Mouse (Mus musculus): ENCODE measurements around the gene Tekt5. TPM values are rescaled to one million over a fixed set of nuclear protein-coding genes. Genes with fewer than 3 reads are reported as not detected.

Tekt5 gene
- polyA plus RNA-seq, 1 experiment = not detected

DNA sequence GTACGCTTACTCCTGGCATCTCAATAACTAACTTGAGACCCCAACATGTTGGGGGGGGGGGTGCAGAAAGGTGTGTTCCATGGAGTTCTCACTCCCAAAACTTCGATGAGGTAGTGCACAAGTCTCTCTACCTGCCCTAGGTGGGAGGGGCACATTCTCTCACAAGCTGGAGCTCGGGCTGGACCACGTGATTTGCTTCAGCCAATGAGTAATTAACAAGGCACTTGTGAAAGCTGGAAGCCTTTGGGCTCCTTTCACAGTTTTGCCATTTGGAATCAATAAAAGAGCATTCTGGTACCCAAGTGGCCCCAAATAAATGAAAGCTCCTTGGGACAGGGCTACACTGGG lies 78.1 kb downstream of the Tekt5 start:
- H3K4me3 ChIP-seq (replicated peaks; ENCODE audit: control insufficient read depth, low read depth, low read length) = no peak overlapping the region
- no peaks in the 10 kb centered on the region for H3K4me1 ChIP-seq (ENCODE audit: control insufficient read depth, insufficient read depth, low read length)
- TF ChIP-seq POLR2A (IDR thresholded peaks at IDR 0.05; ENCODE audit: borderline replicate concordance, control insufficient read depth, low read depth, low read length) (no peak), CTCF (IDR thresholded peaks at IDR 0.05; ENCODE audit: control insufficient read depth, insufficient read depth, low read length) (no peak)
- 62% methylated on average over 4 of the region's 4 CpGs for WGBS
- H3K27ac ChIP-seq (ENCODE audit: control insufficient read depth, insufficient read depth, low read depth, low read length, poor library complexity) = no peak overlapping the region

DNA sequence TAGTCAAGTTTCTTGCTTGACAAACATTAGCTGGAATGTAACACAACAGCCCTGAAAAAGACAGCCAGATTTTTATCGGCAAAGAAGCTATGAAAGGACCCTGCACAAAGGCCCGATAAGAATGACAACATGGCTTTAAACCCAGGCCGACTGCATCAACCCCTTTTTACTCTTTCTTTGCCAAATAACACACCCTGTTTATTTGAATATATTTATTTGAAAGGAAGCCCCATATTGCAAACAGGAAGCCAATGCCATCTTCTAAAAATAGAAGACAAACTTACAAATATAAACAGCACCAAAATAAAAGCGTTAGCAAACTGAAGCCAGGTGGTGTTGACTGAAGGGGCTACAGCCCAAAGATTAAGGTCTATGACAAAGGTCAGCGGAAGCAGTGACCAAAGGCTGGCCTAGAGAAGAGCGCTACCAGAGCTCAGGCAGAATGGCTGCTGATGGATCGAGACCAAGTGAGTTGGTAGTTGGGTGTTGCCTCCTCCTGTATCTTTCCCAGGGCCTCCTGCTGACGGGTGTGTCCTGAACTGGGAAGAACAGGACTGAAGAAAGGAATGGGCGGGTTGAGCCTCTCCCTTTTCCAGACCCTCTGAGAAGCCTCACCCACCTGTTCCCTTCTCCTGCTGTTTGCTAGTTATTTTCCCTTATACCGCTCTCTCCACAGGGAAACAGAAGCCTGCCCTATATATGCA lies 78.6 kb downstream of the Tekt5 start:
- no peak overlapping the region for H3K27ac ChIP-seq (ENCODE audit: control insufficient read depth, insufficient read depth, low read depth, low read length, poor library complexity)

DNA sequence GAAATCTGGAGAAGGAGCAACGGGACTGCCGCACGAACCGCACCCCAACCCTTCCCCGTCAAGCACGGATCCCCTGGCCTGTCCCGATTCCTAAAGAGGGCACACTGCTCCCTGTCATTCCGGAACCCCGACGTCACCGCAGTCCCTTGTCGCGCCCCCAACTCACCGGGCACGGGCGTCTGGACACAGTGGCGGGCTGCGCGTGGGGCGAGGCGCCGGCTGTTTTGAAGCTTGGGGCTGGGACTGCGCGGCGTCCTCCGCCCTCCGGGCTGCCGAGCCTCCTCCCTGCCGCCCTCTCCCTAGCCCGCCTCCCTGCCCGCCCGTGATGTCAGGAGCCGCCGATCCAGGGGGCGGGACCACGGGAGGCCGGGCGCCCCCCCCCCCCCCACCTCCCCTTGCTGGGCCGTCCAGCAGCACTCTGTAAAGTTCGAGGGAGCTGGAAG lies 81.6 kb downstream of the Tekt5 start, which contains the start of gene Emp2:
Gene Emp2 (minus strand): TSS at position 323 of the 443 bp plus-strand sequence.
- Histone ChIP-seq H3K27ac (ENCODE audit: control insufficient read depth, insufficient read depth, low read depth, low read length, poor library complexity) (no peak within 1 kb of the TSS; the same call in 1 of the 2 replicates), H3K4me3 (replicated peaks; ENCODE audit: control insufficient read depth, low read depth, low read length) (no peak within 1 kb of the TSS), H3K4me1 (ENCODE audit: control insufficient read depth, insufficient read depth, low read length) (no peaks in the 10 kb centered on the region)
- TF ChIP-seq POLR2A (IDR thresholded peaks at IDR 0.05; ENCODE audit: borderline replicate concordance, control insufficient read depth, low read depth, low read length) (no peak), CTCF (IDR thresholded peaks at IDR 0.05; ENCODE audit: control insufficient read depth, insufficient read depth, low read length) (no peak)
- WGBS = 2% methylated on average over 37 of the region's 40 CpGs

More for the DNA sequence above, 78.6 kb downstream of the Tekt5 start:
- 83% methylated on average over 10 of the region's 10 CpGs for WGBS
- no peaks in the 10 kb centered on the region for H3K4me1 ChIP-seq (ENCODE audit: control insufficient read depth, insufficient read depth, low read length)
- no peak overlapping the region for H3K4me3 ChIP-seq (replicated peaks; ENCODE audit: control insufficient read depth, low read depth, low read length)
- TF ChIP-seq CTCF (IDR thresholded peaks at IDR 0.05; ENCODE audit: control insufficient read depth, insufficient read depth, low read length) (no peak), POLR2A (IDR thresholded peaks at IDR 0.05; ENCODE audit: borderline replicate concordance, control insufficient read depth, low read depth, low read length) (no peak)

DNA sequence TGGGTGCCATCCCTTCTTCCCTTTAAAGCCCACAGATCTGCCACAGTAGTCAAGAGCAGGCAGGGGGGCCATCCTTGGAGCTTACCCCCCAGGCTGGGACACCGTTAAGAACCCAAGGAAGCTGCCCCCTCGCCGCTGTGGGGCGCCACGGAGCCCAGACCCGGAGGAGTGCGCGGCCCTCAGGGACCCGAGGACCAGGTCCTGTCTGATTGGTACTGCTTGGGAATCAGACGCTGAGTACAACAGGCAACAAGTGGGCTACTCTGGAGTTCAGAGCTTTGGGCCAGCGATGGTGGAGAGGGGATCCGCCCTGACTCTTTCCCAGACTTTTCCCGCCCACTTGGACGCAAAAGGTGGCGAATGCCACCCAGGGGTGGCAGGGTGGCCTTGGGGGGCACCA lies 82.1 kb downstream of the Tekt5 start:
- TF ChIP-seq POLR2A (IDR thresholded peaks at IDR 0.05; ENCODE audit: borderline replicate concordance, control insufficient read depth, low read depth, low read length) (no peak), CTCF (IDR thresholded peaks at IDR 0.05; ENCODE audit: control insufficient read depth, insufficient read depth, low read length) (no peak)
- Histone ChIP-seq H3K4me3 (replicated peaks; ENCODE audit: control insufficient read depth, low read depth, low read length) (no peak overlapping the region), H3K27ac (ENCODE audit: control insufficient read depth, insufficient read depth, low read depth, low read length, poor library complexity) (no peak overlapping the region), H3K4me1 (ENCODE audit: control insufficient read depth, insufficient read depth, low read length) (no peaks in the 10 kb centered on the region)
- WGBS = 7% methylated on average over 15 of the region's 15 CpGs

DNA sequence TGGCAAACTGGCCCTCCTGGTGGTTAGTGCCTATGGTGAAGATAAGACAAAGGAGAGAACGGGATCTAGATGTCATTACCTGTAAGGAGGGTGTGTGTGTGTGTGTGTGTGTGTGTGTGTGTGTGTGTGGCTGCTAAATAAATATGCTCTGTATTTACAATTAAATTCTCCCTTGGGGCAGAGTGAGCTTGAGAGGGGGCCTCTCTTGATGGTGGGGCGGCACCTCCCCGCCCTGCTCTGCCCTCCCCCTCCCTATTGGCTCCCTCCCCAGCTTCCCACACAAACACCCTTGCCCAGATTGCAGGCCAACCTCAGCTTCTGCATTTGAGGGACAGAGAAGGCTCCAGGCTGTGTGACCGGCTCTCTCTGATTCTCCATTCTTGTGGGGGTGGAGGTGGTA lies 83.3 kb downstream of the Tekt5 start:
- no peaks in the 10 kb centered on the region for H3K4me1 ChIP-seq (ENCODE audit: control insufficient read depth, insufficient read depth, low read length)
- no peak for TF ChIP-seq CTCF (IDR thresholded peaks at IDR 0.05; ENCODE audit: control insufficient read depth, insufficient read depth, low read length)
- no peak for TF ChIP-seq POLR2A (IDR thresholded peaks at IDR 0.05; ENCODE audit: borderline replicate concordance, control insufficient read depth, low read depth, low read length)
- no peak overlapping the region for H3K27ac ChIP-seq (ENCODE audit: control insufficient read depth, insufficient read depth, low read depth, low read length, poor library complexity)
- H3K4me3 ChIP-seq (replicated peaks; ENCODE audit: control insufficient read depth, low read depth, low read length) = no peak overlapping the region
- 33% methylated on average over 4 of the region's 4 CpGs for WGBS

DNA sequence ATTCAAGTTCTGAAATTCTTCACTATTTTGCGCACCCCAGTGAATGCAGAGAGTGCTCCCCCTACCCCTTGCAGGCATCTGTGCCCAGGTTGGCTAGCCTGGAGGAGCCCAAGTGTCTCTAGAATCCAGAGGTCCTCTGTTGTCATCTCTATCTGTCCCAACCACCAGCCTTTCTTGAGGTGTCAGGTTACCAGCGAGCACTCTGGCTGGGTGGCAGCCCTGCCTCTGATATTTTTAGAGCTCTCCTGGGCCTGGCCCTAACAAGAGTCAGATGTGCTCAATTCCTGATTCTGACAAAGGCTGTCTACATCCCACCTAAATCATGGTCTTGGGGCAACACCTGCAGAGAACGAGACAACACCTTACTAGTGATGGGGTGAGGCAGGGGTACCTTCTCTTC lies 84.2 kb downstream of the Tekt5 start:
- Histone ChIP-seq H3K4me1 (ENCODE audit: control insufficient read depth, insufficient read depth, low read length) (no peaks in the 10 kb centered on the region), H3K4me3 (replicated peaks; ENCODE audit: control insufficient read depth, low read depth, low read length) (no peak overlapping the region), H3K27ac (ENCODE audit: control insufficient read depth, insufficient read depth, low read depth, low read length, poor library complexity) (no peak overlapping the region)
- 57% methylated on average over 3 of the region's 3 CpGs for WGBS
- no peak for TF ChIP-seq POLR2A (IDR thresholded peaks at IDR 0.05; ENCODE audit: borderline replicate concordance, control insufficient read depth, low read depth, low read length)
- TF ChIP-seq CTCF (IDR thresholded peaks at IDR 0.05; ENCODE audit: control insufficient read depth, insufficient read depth, low read length) = no peak

DNA sequence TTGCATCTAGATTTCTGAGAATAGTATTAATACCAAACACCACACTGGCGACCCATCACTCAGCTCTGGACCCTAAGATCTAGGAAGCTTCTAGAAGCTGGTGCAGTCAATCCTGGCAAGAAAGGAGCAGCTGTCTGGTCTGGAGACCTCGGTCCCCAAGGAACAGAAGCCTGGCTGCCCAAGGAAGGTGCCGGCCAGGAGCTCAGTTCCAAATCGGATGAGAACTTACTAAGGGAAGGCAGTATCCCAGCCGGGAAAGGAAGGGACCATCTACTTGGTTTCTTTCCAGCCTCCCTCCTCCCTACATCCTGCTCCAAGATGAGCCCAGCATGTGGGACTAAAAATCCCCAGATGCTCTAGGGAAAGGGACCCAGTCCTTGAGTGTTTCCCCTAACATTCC lies 84.8 kb downstream of the Tekt5 start:
- no peaks in the 10 kb centered on the region for H3K4me1 ChIP-seq (ENCODE audit: control insufficient read depth, insufficient read depth, low read length)
- no peak overlapping the region for H3K4me3 ChIP-seq (replicated peaks; ENCODE audit: control insufficient read depth, low read depth, low read length)
- no peak for TF ChIP-seq POLR2A (IDR thresholded peaks at IDR 0.05; ENCODE audit: borderline replicate concordance, control insufficient read depth, low read depth, low read length)
- no peak for TF ChIP-seq CTCF (IDR thresholded peaks at IDR 0.05; ENCODE audit: control insufficient read depth, insufficient read depth, low read length)
- H3K27ac ChIP-seq (ENCODE audit: control insufficient read depth, insufficient read depth, low read depth, low read length, poor library complexity) = no peak overlapping the region
- WGBS = 67% methylated on average over 5 of the region's 5 CpGs

Other genes with a start within 250 kb of the Tekt5 start
- 9.3 TPM in 1 of 2 replicates, not detected in the other for gene Rpl39l, start 225.3 kb downstream of the Tekt5 start, polyA plus RNA-seq (2011; ENCODE audit: insufficient read depth, insufficient read length, low replicate concordance, missing spikeins)
- gene Atf7ip2, start 202.8 kb downstream of the Tekt5 start, polyA plus RNA-seq (2011; ENCODE audit: insufficient read depth, insufficient read length, low replicate concordance, missing spikeins) = 1.0 TPM in 1 of 2 replicates, not detected in the other
- gene Emp2, start 81.5 kb downstream of the Tekt5 start, polyA plus RNA-seq (2011; ENCODE audit: insufficient read depth, insufficient read length, low replicate concordance, missing spikeins) = 1.6 and 2.5 TPM in 2 replicates
- gene Nubp1, start 16.5 kb upstream of the Tekt5 start, polyA plus RNA-seq (2011; ENCODE audit: insufficient read depth, insufficient read length, low replicate concordance, missing spikeins) = 12.7 and 21.4 TPM in 2 replicates
- 0.85 TPM in 1 of 2 replicates, not detected in the other for gene Tvp23a, start 51.9 kb upstream of the Tekt5 start, polyA plus RNA-seq (2011; ENCODE audit: insufficient read depth, insufficient read length, low replicate concordance, missing spikeins)
- 4.0 and 11.8 TPM in 2 replicates for gene Ciita, start 84.6 kb upstream of the Tekt5 start, polyA plus RNA-seq (2011; ENCODE audit: insufficient read depth, insufficient read length, low replicate concordance, missing spikeins)
- 4.2 and 4.3 TPM in 2 replicates for gene Dexi, start 147.6 kb upstream of the Tekt5 start, polyA plus RNA-seq (2011; ENCODE audit: insufficient read depth, insufficient read length, low replicate concordance, missing spikeins)
- gene Clec16a, start 149.8 kb upstream of the Tekt5 start, polyA plus RNA-seq (2011; ENCODE audit: insufficient read depth, insufficient read length, low replicate concordance, missing spikeins) = 3.0 and 6.3 TPM in 2 replicates

All from bone marrow, adult 2 months (tissue).